Mouse (Mus musculus) bone marrow, adult 2 months (tissue): ENCODE measurements around the gene Cirbp.

ENCODE experiments used
- CTCF ChIP-seq: fragments of 200-500 bp; IDR thresholded peaks from 2 replicates; pipeline ENCODE4 v1.5.1; 2011; ENCODE audit warnings: low read length, control low read depth; ENCODE audit not compliant: control insufficient read depth, insufficient read depth
- POLR2A ChIP-seq: fragments of 200-500 bp; IDR thresholded peaks from 2 replicates; pipeline ENCODE4 v1.6.1; 2011; ENCODE audit warnings: low read depth, mild to moderate bottlenecking, control low read depth, low read length, borderline replicate concordance; ENCODE audit not compliant: control insufficient read depth

DNA sequence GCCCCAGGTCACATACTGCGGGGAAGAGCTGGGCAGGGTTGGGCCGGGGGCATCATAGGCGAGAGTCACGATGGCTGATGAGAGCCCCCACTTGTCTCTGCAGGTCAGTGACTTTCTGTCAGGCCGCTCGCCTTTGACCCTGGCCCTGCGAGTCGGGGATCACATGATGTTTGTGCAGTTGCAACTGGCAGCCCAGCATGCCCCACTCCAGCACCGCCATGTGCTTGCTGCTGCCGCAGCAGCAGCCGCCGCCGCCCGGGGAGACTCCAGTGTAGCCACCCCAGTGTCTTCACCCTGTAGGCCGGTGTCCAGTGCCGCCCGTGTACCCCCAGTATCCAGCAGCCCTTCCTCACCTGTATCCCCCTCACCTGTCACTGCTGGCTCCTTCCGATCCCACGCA lies 12.1 kb upstream of the Cirbp start:
- no peak for TF ChIP-seq CTCF
- TF ChIP-seq POLR2A: no peak
